ENCODE assay signal across 13 mouse cellular contexts in genomic region chr7:96887088-96887654, GRCm38 (mm10).
"Had no signal": no experiment of that assay in that cellular context is flagged by ENCODE, and none has a peak within 500 bp of the region (broad histone marks: within the 10 kb centered on the region; RNA-seq: fewer than 3 reads in every experiment).

No protein-coding gene starts in this region.

- H3K9me3 ChIP-seq: limb, embryonic 12.5 days; liver, embryonic 13.5 days; stomach, embryonic 15.5 days had no signal

- ATAC-seq: lung, postnatal 0 days had no signal

- H3K4me1 ChIP-seq: liver, embryonic 13.5 days; stomach, embryonic 15.5 days had no signal

- DNase-seq: kidney, adult 8-10 months; kidney, postnatal 36 days; liver; liver, embryonic 13.5 days; lung, adult 2 months; lung, postnatal 36 days; right cerebral cortex, postnatal 14 days; thymus, adult 2 months; thymus, postnatal 25 days had no signal

- H3K27ac ChIP-seq: kidney, postnatal 0 days; limb, embryonic 12.5 days; liver, embryonic 13.5 days; stomach, embryonic 15.5 days had no signal

- H3K27me3 ChIP-seq: limb, embryonic 12.5 days; liver, embryonic 13.5 days; stomach, embryonic 15.5 days had no signal

- H3K4me3 ChIP-seq: limb, embryonic 12.5 days; liver, embryonic 13.5 days; stomach, embryonic 15.5 days had no signal

- H3K4me2 ChIP-seq: limb, embryonic 12.5 days; liver, embryonic 13.5 days; stomach, embryonic 15.5 days had no signal

- H3K36me3 ChIP-seq: liver, embryonic 13.5 days; stomach, embryonic 15.5 days had no signal

- H3K9ac ChIP-seq: limb, embryonic 12.5 days; liver, embryonic 13.5 days; stomach, embryonic 15.5 days had no signal
